8 mouse cellular contexts compared by ENCODE assay signal in the genomic region with DNA sequence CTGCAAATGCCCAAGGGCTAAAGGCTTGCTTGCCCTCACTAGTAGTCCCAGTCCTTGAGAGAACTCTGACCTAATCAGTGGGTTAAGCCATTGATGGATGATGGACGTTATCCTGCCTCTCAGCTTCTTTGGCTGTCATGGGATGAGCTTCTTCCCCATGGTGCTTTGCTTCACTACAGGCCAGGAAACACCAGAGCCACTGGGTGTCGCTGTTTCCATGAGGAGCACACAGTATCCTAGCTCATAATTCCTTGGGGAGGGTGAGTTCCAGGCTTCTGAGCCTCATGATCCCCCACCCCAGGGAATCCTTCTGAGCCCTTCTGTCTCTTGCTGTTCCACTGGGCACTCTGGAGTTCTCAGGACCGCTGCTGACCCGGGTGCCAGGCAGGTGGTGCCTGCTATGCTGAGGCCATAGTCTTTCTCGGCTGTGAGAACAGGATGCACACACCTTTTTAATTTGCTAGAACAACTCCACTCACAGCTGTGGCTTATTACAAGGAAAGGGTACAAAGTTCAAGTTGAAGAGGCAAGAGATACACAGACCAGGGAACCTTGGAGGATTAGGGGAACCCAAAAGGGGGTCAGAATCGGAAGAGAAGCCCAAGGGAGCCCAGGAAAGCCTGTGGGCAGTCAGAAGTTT. TPM values are rescaled to one million over a fixed set of nuclear protein-coding genes. Genes with fewer than 3 reads are reported as not detected.
A peak's percentile ranks its signal among the peaks of the same experiment; 100 is the strongest.
DNase-seq lines count a peak whose midpoint lies in the region; ATAC-seq lines count a peak whose summit lies in the region.

No protein-coding gene starts in this region.

- no peaks in the 10 kb centered on the region for H3K9me3 ChIP-seq in forebrain, embryonic 10.5 days
- no peaks in the 10 kb centered on the region for H3K9me3 ChIP-seq in forebrain, embryonic 15.5 days

- no peak overlapping the region for H3K4me2 ChIP-seq in forebrain, embryonic 15.5 days (replicated peaks)

- intact Hi-C loops in heart, postnatal 36 days (cut with DNase I), result loop anchor here (5.0 kb wide), 1 partner anchor 172 kb away; no protein-coding TSS in a partner anchor

- peaks cover 16% of the 10 kb centered on the region for H3K4me1 ChIP-seq in forebrain, embryonic 10.5 days
- H3K4me1 ChIP-seq in forebrain, embryonic 15.5 days, result no peaks in the 10 kb centered on the region

- peak overlapping the region; percentile 58; the same call in 1 of the 2 replicates for H3K27ac ChIP-seq in forebrain, embryonic 10.5 days
- H3K27ac ChIP-seq in forebrain, embryonic 15.5 days (replicated peaks), result no peak overlapping the region

- 23% methylated on average over 6 of the region's 6 CpGs for WGBS in forebrain, embryonic 10.5 days
- 24% methylated on average over 6 of the region's 6 CpGs for WGBS in forebrain, embryonic 15.5 days

- no peak overlapping the region for H3K4me3 ChIP-seq in forebrain, embryonic 10.5 days
- H3K4me3 ChIP-seq in forebrain, embryonic 15.5 days, result no peak overlapping the region

- H3K9ac ChIP-seq in forebrain, embryonic 15.5 days (replicated peaks), result no peak overlapping the region

- H3K27me3 ChIP-seq in forebrain, embryonic 10.5 days (ENCODE audit: poor library complexity, severe bottlenecking), result no peaks in the 10 kb centered on the region
- no peaks in the 10 kb centered on the region for H3K27me3 ChIP-seq in forebrain, embryonic 15.5 days

- peak; percentile 42 for DNase-seq in forebrain, embryonic 10.5 days (ENCODE audit: extremely low spot score, low spot score)
- DNase-seq in R1 (ENCODE audit: low read depth, low spot score), result peak; percentile 74
- peak; percentile 44 to 70 for DNase-seq in cerebellum, postnatal 4 days (ENCODE audit: low spot score in 2 of 2)
- DNase-seq in heart, postnatal 36 days, result peak; percentile 39 to 50
- peak; percentile 71 to 76 for DNase-seq in layer of hippocampus, postnatal 14 days (ENCODE audit: low spot score in 2 of 2)
- peak; percentile 50 to 67 for DNase-seq in lung, postnatal 4 days
- DNase-seq in testis, postnatal 10 days (ENCODE audit: low spot score), result peak; percentile 83

- no peak for ATAC-seq in forebrain, embryonic 15.5 days (replicated peaks)

- no peaks in the 10 kb centered on the region for H3K36me3 ChIP-seq in forebrain, embryonic 10.5 days (replicated peaks)
- H3K36me3 ChIP-seq in forebrain, embryonic 15.5 days, result no peaks in the 10 kb centered on the region

RNA-seq across cellular contexts. Expression of a gene that starts 6.2 kb away (rescaled TPM):
- polyA plus RNA-seq in forebrain, embryonic 10.5 days (2016; fragmentation: Nextera tagmentation; extraction: Ambion mirVana), result not detected in 2 replicates
- not detected in 2 replicates for polyA plus RNA-seq in forebrain, embryonic 15.5 days (2015; fragmentation: Nextera tagmentation; extraction: Ambion mirVana)
- total RNA-seq in heart, postnatal 36 days (2021), result not detected
- total RNA-seq in layer of hippocampus, postnatal 14 days (2021), result not detected

RNA-seq across cellular contexts. Expression of a gene that starts 27.1 kb away (rescaled TPM):
- 41.4 and 41.5 TPM in 2 replicates for polyA plus RNA-seq in forebrain, embryonic 10.5 days (2016; fragmentation: Nextera tagmentation; extraction: Ambion mirVana)
- polyA plus RNA-seq in forebrain, embryonic 15.5 days (2015; fragmentation: Nextera tagmentation; extraction: Ambion mirVana), result 336 and 351 TPM in 2 replicates
- total RNA-seq in heart, postnatal 36 days (2021), result 1 to 10 TPM; 1.7 to 2.0 TPM
- 100 to 1,000 TPM; 709 to 747 TPM for total RNA-seq in layer of hippocampus, postnatal 14 days (2021)

RNA-seq across cellular contexts. Expression of a gene that starts 31.9 kb away (rescaled TPM):
- polyA plus RNA-seq in forebrain, embryonic 10.5 days (2016; fragmentation: Nextera tagmentation; extraction: Ambion mirVana), result 0.92 and 1.0 TPM in 2 replicates
- polyA plus RNA-seq in forebrain, embryonic 15.5 days (2015; fragmentation: Nextera tagmentation; extraction: Ambion mirVana), result 0.17 and 0.20 TPM in 2 replicates
- not detected for total RNA-seq in heart, postnatal 36 days (2021)
- total RNA-seq in layer of hippocampus, postnatal 14 days (2021), result not detected

RNA-seq across cellular contexts. Expression of a gene that starts 39.7 kb away (rescaled TPM):
- 0.05 and 0.12 TPM in 2 replicates for polyA plus RNA-seq in forebrain, embryonic 10.5 days (2016; fragmentation: Nextera tagmentation; extraction: Ambion mirVana)
- polyA plus RNA-seq in forebrain, embryonic 15.5 days (2015; fragmentation: Nextera tagmentation; extraction: Ambion mirVana), result 0.17 and 0.38 TPM in 2 replicates
- not detected for total RNA-seq in heart, postnatal 36 days (2021)
- 1 to 10 TPM in 1 of 2 experiments, under 1 TPM in 1; 0.31 to 1.0 TPM for total RNA-seq in layer of hippocampus, postnatal 14 days (2021)

Comparison
In these comparisons a context has a peak if more than half of its experiments do, and no peak if none do; other contexts are left out.
1. RNA of a gene that starts 27.1 kb away (total RNA-seq): 709 to 747 TPM in layer of hippocampus, postnatal 14 days; 1.7 to 2.0 TPM in heart, postnatal 36 days; every median in the first group is over 100 times any median in the second.
2. Peak in every context shown above with its lines, with median percentiles within 50 percentile points of each other: DNase-seq.